Mouse (Mus musculus): Measurements from ENCODE around the gene Med6. TPM values are rescaled to one million over a fixed set of nuclear protein-coding genes. Genes with fewer than 3 reads are reported as not detected.
A peak's percentile ranks its signal among the peaks of the same experiment; 100 is the strongest.

The Med6 gene
- polyA plus RNA-seq, 1 experiment from 2014 or later: 97.4 TPM

DNA sequence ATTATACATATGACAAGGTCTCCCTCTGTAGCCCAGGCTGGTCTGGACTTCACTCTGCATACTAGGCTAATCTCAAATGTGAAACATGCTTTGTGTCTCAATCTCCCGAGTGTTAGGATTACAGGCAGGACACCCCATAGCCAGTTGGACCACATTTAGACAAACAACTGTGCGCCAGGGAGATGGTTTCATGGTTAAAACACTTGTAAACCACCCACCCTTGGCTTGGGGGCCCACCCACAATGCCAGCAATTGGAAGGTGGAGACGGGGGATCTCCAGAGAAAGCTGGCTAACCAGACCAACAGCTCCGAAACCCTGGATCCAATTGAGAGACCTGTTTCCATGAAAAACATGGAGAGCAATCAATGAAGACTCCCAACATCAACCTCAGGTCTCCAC, 33.3 kb upstream of the Med6 start:
- Histone ChIP-seq H3K9me3 (replicated peaks; ENCODE audit: control insufficient read depth, low read length) (no peaks in the 10 kb centered on the region), H3K27me3 (ENCODE audit: control insufficient read depth, insufficient read depth, low read length) (peaks cover 23% of the 10 kb centered on the region), H3K4me3 (ENCODE audit: low read depth, low read length) (no peak overlapping the region), H3K36me3 (replicated peaks; ENCODE audit: control insufficient read depth, insufficient read depth, low read depth, low read length) (no peaks in the 10 kb centered on the region), H3K4me1 (ENCODE audit: control insufficient read depth, insufficient read depth, low read length) (no peaks in the 10 kb centered on the region), H3K9ac (replicated peaks; ENCODE audit: low read length) (no peak overlapping the region), H3K4me2 (ENCODE audit: low read depth, low read length) (no peak overlapping the region), H3K27ac (replicated peaks; ENCODE audit: low read depth, low read length) (no peak overlapping the region)
- WGBS: 81% methylated on average over 4 of the region's 4 CpGs
- no peak for ATAC-seq (replicated peaks; ENCODE audit: insufficient number of reproducible peaks, low FRiP score, low TSS enrichment, low read depth)
- no peak for DNase-seq (ENCODE audit: low spot score)

- Histone ChIP-seq H3K36me3 (replicated peaks; ENCODE audit: control insufficient read depth, insufficient read depth, low read depth, low read length) (no peaks in the 10 kb centered on the region), H3K4me2 (ENCODE audit: low read depth, low read length) (no peak overlapping the region), H3K27me3 (ENCODE audit: control insufficient read depth, insufficient read depth, low read length) (peaks cover 19% of the 10 kb centered on the region), H3K4me3 (ENCODE audit: low read depth, low read length) (no peak overlapping the region), H3K9me3 (replicated peaks; ENCODE audit: control insufficient read depth, low read length) (no peaks in the 10 kb centered on the region), H3K9ac (replicated peaks; ENCODE audit: low read length) (no peak overlapping the region), H3K4me1 (ENCODE audit: control insufficient read depth, insufficient read depth, low read length) (no peaks in the 10 kb centered on the region), H3K27ac (replicated peaks; ENCODE audit: low read depth, low read length) (no peak overlapping the region)
- ATAC-seq (replicated peaks; ENCODE audit: insufficient number of reproducible peaks, low FRiP score, low TSS enrichment, low read depth) (no peak), DNase-seq (ENCODE audit: low spot score) (no peak)
- WGBS: 83% methylated on average over 6 of the region's 6 CpGs
These were observed 32.6 kb upstream of the Med6 start for GRCm38 (mm10) chr12:81627426-81627825.

GRCm38 (mm10) chr12:81626226-81626861, 31.5 kb upstream of the Med6 start:
- Histone ChIP-seq H3K9me3 (replicated peaks; ENCODE audit: control insufficient read depth, low read length) (no peaks in the 10 kb centered on the region), H3K9ac (replicated peaks; ENCODE audit: low read length) (no peak overlapping the region), H3K4me3 (ENCODE audit: low read depth, low read length) (no peak overlapping the region), H3K27ac (replicated peaks; ENCODE audit: low read depth, low read length) (no peak overlapping the region), H3K27me3 (ENCODE audit: control insufficient read depth, insufficient read depth, low read length) (peaks cover 11% of the 10 kb centered on the region), H3K4me2 (ENCODE audit: low read depth, low read length) (no peak overlapping the region), H3K36me3 (replicated peaks; ENCODE audit: control insufficient read depth, insufficient read depth, low read depth, low read length) (no peaks in the 10 kb centered on the region), H3K4me1 (ENCODE audit: control insufficient read depth, insufficient read depth, low read length) (no peaks in the 10 kb centered on the region)
- no peak for DNase-seq (ENCODE audit: low spot score)
- no peak for ATAC-seq (replicated peaks; ENCODE audit: insufficient number of reproducible peaks, low FRiP score, low TSS enrichment, low read depth)
- WGBS: 78% methylated on average over 12 of the region's 12 CpGs

GRCm38 (mm10) chr12:81623377-81623776, 28.6 kb upstream of the Med6 start:
- Histone ChIP-seq H3K9ac (replicated peaks; ENCODE audit: low read length) (no peak overlapping the region), H3K4me1 (ENCODE audit: control insufficient read depth, insufficient read depth, low read length) (no peaks in the 10 kb centered on the region), H3K36me3 (replicated peaks; ENCODE audit: control insufficient read depth, insufficient read depth, low read depth, low read length) (no peaks in the 10 kb centered on the region), H3K9me3 (replicated peaks; ENCODE audit: control insufficient read depth, low read length) (no peaks in the 10 kb centered on the region), H3K4me2 (ENCODE audit: low read depth, low read length) (no peak overlapping the region), H3K4me3 (ENCODE audit: low read depth, low read length) (no peak overlapping the region), H3K27me3 (ENCODE audit: control insufficient read depth, insufficient read depth, low read length) (no peaks in the 10 kb centered on the region), H3K27ac (replicated peaks; ENCODE audit: low read depth, low read length) (no peak overlapping the region)
- DNase-seq (ENCODE audit: low spot score) (no peak), ATAC-seq (replicated peaks; ENCODE audit: insufficient number of reproducible peaks, low FRiP score, low TSS enrichment, low read depth) (no peak)
- whole genome bisulfite sequencing: 71% methylated on average over 4 of the region's 4 CpGs

DNA sequence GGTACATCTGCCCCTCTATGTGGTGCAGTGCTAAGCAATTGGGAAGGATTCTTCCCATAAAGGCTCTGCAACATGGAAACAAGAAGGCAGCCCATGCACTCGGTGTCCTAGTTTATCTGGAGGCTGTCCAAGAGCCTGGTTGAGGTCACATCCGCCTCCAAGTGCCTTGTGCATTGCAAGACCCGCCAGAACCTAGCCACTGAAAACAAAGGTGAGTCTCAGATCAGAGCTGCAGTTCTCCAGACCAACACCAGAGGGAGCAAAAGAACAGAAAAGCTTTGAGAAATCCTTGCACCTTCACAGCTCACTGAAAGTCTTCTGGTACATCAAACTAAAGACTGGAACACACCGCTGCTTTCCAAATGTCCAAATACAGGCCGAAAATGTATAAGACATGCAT, 24.5 kb upstream of the Med6 start:
- Histone ChIP-seq H3K9ac (replicated peaks; ENCODE audit: low read length) (no peak overlapping the region), H3K27me3 (ENCODE audit: control insufficient read depth, insufficient read depth, low read length) (no peaks in the 10 kb centered on the region), H3K4me3 (ENCODE audit: low read depth, low read length) (no peak overlapping the region), H3K9me3 (replicated peaks; ENCODE audit: control insufficient read depth, low read length) (no peaks in the 10 kb centered on the region), H3K4me1 (ENCODE audit: control insufficient read depth, insufficient read depth, low read length) (no peaks in the 10 kb centered on the region), H3K27ac (replicated peaks; ENCODE audit: low read depth, low read length) (no peak overlapping the region), H3K4me2 (ENCODE audit: low read depth, low read length) (no peak overlapping the region), H3K36me3 (replicated peaks; ENCODE audit: control insufficient read depth, insufficient read depth, low read depth, low read length) (no peaks in the 10 kb centered on the region)
- ATAC-seq (replicated peaks; ENCODE audit: insufficient number of reproducible peaks, low FRiP score, low TSS enrichment, low read depth) (no peak), DNase-seq (ENCODE audit: low spot score) (peak; percentile 89)
- 27% methylated on average over 5 of the region's 5 CpGs for WGBS

DNA sequence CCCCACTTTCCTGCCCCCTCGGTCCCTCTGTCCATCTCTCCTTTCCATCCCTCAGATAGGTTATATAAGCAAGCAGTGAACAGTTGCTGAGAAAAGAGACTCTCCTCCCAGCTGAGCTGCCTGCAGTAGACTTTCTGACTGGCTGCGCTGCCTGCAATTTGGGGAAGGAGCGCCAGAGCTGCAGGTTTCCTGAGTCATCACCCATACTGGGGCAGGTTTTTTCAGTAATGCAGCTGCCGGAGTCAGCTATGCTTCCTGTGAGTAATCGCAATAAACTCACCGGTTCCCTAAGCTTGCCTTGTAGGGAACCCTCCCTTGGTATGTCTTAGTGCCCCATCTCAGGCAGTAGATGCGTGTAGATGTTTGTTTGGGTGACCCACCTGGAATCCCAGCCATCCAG, 22.2 kb upstream of the Med6 start:
- Histone ChIP-seq H3K4me3 (ENCODE audit: low read depth, low read length) (no peak overlapping the region), H3K9ac (replicated peaks; ENCODE audit: low read length) (no peak overlapping the region), H3K27me3 (ENCODE audit: control insufficient read depth, insufficient read depth, low read length) (no peaks in the 10 kb centered on the region), H3K4me2 (ENCODE audit: low read depth, low read length) (no peak overlapping the region), H3K4me1 (ENCODE audit: control insufficient read depth, insufficient read depth, low read length) (no peaks in the 10 kb centered on the region), H3K27ac (replicated peaks; ENCODE audit: low read depth, low read length) (no peak overlapping the region), H3K9me3 (replicated peaks; ENCODE audit: control insufficient read depth, low read length) (no peaks in the 10 kb centered on the region), H3K36me3 (replicated peaks; ENCODE audit: control insufficient read depth, insufficient read depth, low read depth, low read length) (no peaks in the 10 kb centered on the region)
- ATAC-seq (replicated peaks; ENCODE audit: insufficient number of reproducible peaks, low FRiP score, low TSS enrichment, low read depth): no peak
- DNase-seq (ENCODE audit: low spot score): no peak
- WGBS: 76% methylated on average over 7 of the region's 7 CpGs

DNA sequence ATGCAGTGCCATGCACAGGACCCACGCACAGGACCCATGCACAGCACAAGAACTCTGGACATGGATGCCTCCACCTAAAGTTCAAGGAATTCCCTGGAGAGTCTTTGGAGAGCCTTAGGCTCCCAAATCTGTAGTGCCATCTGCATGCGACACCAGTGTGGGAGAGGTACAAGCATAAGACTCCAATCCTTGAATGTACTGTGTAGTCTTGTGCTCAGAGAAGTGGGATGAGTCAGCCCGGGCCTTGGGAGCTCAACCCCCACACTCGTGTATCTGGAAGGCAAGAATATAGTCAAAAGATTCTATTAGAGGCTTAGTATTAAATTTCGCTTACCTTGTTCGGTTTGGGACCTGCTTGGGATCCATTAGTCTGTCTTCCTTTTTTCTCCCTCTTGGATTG, 21.0 kb upstream of the Med6 start:
- Histone ChIP-seq H3K27ac (replicated peaks; ENCODE audit: low read depth, low read length) (no peak overlapping the region), H3K4me2 (ENCODE audit: low read depth, low read length) (no peak overlapping the region), H3K9ac (replicated peaks; ENCODE audit: low read length) (no peak overlapping the region), H3K4me3 (ENCODE audit: low read depth, low read length) (no peak overlapping the region), H3K36me3 (replicated peaks; ENCODE audit: control insufficient read depth, insufficient read depth, low read depth, low read length) (no peaks in the 10 kb centered on the region), H3K9me3 (replicated peaks; ENCODE audit: control insufficient read depth, low read length) (no peaks in the 10 kb centered on the region), H3K4me1 (ENCODE audit: control insufficient read depth, insufficient read depth, low read length) (no peaks in the 10 kb centered on the region), H3K27me3 (ENCODE audit: control insufficient read depth, insufficient read depth, low read length) (no peaks in the 10 kb centered on the region)
- ATAC-seq (replicated peaks; ENCODE audit: insufficient number of reproducible peaks, low FRiP score, low TSS enrichment, low read depth) (no peak), DNase-seq (ENCODE audit: low spot score) (no peak)
- 83% methylated on average over 6 of the region's 6 CpGs for WGBS

- Histone ChIP-seq H3K27me3 (ENCODE audit: control insufficient read depth, insufficient read depth, low read length) (no peaks in the 10 kb centered on the region), H3K27ac (replicated peaks; ENCODE audit: low read depth, low read length) (no peak overlapping the region), H3K9ac (replicated peaks; ENCODE audit: low read length) (no peak overlapping the region), H3K4me2 (ENCODE audit: low read depth, low read length) (no peak overlapping the region), H3K9me3 (replicated peaks; ENCODE audit: control insufficient read depth, low read length) (no peaks in the 10 kb centered on the region), H3K4me3 (ENCODE audit: low read depth, low read length) (no peak overlapping the region), H3K4me1 (ENCODE audit: control insufficient read depth, insufficient read depth, low read length) (no peaks in the 10 kb centered on the region), H3K36me3 (replicated peaks; ENCODE audit: control insufficient read depth, insufficient read depth, low read depth, low read length) (no peaks in the 10 kb centered on the region)
- DNase-seq (ENCODE audit: low spot score) (no peak), ATAC-seq (replicated peaks; ENCODE audit: insufficient number of reproducible peaks, low FRiP score, low TSS enrichment, low read depth) (no peak)
These were observed 14.6 kb upstream of the Med6 start for GRCm38 (mm10) chr12:81609445-81609844.
